Mouse (Mus musculus) kidney, adult 2 months (tissue): ENCODE data around the gene Ppp6r2. TPM values are rescaled to one million over a fixed set of nuclear protein-coding genes. Genes with fewer than 3 reads are reported as not detected.
A peak's percentile ranks its signal among the peaks of the same experiment; 100 is the strongest.

Source experiments
- DNase-seq: peaks from one replicate; pipeline ENCODE4 v3.0.0; 2021
- H3K27ac ChIP-seq: fragments of 200-500 bp; 2 replicates; pipeline ENCODE4 v1.5.1; 2012; ENCODE audit warnings: low read depth, low read length, control low read depth, inconsistent platforms; ENCODE audit not compliant: insufficient read depth
- H3K27me3 ChIP-seq: fragments of 200-500 bp; replicated peaks from 2 replicates; pipeline ENCODE4 v1.6.1; 2012; ENCODE audit warnings: mild to moderate bottlenecking, moderate library complexity, low read length, inconsistent platforms; ENCODE audit not compliant: control insufficient read depth, insufficient read depth
- H3K36me3 ChIP-seq: fragments of 200-500 bp; 2 replicates; pipeline ENCODE4 v1.6.1; 2012; ENCODE audit warnings: mild to moderate bottlenecking, moderate library complexity, low read length, inconsistent platforms; ENCODE audit not compliant: control insufficient read depth, insufficient read depth
- H3K4me1 ChIP-seq: fragments of 200-500 bp; 2 replicates; pipeline ENCODE4 v1.6.1; 2011; ENCODE audit warnings: low read length; ENCODE audit not compliant: control insufficient read depth, insufficient read depth
- H3K4me3 ChIP-seq: fragments of 200-500 bp; 2 replicates; pipeline ENCODE4 v1.5.1; 2011; ENCODE audit warnings: mild to moderate bottlenecking, low read depth, low read length, control low read depth; ENCODE audit not compliant: insufficient read depth
- CTCF ChIP-seq: fragments of 200-500 bp; conservative IDR thresholded peaks from 2 replicates; pipeline ENCODE4 v1.5.1; 2011; ENCODE audit warnings: low read depth, mild to moderate bottlenecking, control low read depth, low read length, moderate library complexity, mixed read lengths; ENCODE audit not compliant: insufficient read depth, insufficient read length
- POLR2A ChIP-seq: fragments of 200-500 bp; IDR thresholded peaks from one replicate; pipeline ENCODE4 v1.6.1; 2011; ENCODE audit warnings: low read depth, low read length, control low read depth
- WGBS: fragments of 180-500 bp; shearing (Covaris S2); methylation state at CpG from one replicate; pipeline ENCODE4 v1.1.7; 2018; 5-methylcytosine and 5-hydroxymethylcytosine counted together
- polyA plus RNA-seq: library from polyadenylated mRNA; depleted of rRNA; stranded (reverse); fragments of >200 nt; gene quantifications from 2 replicates; pipeline ENCODE4 v1.2.3, GENCODE M21; 2012

Ppp6r2 gene
- polyA plus RNA-seq, 1 experiment, result 85.0 TPM

- peaks cover 20% of the 10 kb centered on the region for H3K4me1 ChIP-seq
- TF ChIP-seq POLR2A (no peak), CTCF (0 out of 2 replicates have a peak, but pooled peaks have one; percentile 4)
- WGBS, result 56% methylated on average over 10 of the region's 10 CpGs
- no peaks in the 10 kb centered on the region for H3K27me3 ChIP-seq
- H3K4me3 ChIP-seq, result no peak overlapping the region
- 0 out of 2 replicates have a peak overlapping the region, but pooled peaks have one; percentile 11 for H3K27ac ChIP-seq
- DNase-seq, result no peak
- H3K36me3 ChIP-seq, result no peaks in the 10 kb centered on the region
Measured at GRCm38 (mm10) chr15:89181561-89182270, 29.6 kb upstream of the Ppp6r2 start.

DNA sequence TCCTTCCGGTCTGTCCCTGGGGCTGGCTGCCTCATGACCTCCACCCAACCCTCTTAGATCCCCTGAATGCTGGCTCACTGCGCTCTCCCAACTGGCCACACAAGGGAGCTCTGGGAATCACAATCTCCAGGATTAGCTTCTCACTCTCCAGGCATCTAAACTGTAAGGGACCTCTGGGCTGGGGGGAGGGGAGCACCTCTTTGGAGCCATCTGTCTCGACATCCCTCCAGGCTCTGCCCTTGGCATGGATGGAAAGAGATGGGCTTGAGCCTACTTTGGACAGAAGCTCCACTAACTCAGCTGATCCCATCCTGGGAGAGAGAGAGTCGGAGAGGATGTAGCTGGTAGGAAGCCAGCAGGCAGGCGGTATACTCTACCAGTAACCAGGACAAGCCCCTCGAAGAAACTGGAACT is 29.0 kb upstream of the Ppp6r2 start:
- DNase-seq, result peak; percentile 68
- H3K36me3 ChIP-seq, result no peaks in the 10 kb centered on the region
- H3K27ac ChIP-seq, result no peak overlapping the region
- H3K27me3 ChIP-seq, result no peaks in the 10 kb centered on the region
- no peak overlapping the region for H3K4me3 ChIP-seq
- WGBS, result 34% methylated on average over 6 of the region's 6 CpGs
- TF ChIP-seq CTCF (0 out of 2 replicates have a peak, but pooled peaks have one; percentile 28), POLR2A (no peak)
- H3K4me1 ChIP-seq, result peaks cover 14% of the 10 kb centered on the region

GRCm38 (mm10) chr15:89182842-89183241 is 28.5 kb upstream of the Ppp6r2 start:
- no peak overlapping the region for H3K4me3 ChIP-seq
- no peaks in the 10 kb centered on the region for H3K27me3 ChIP-seq
- no peak overlapping the region for H3K27ac ChIP-seq
- WGBS, result 74% methylated on average over 5 of the region's 5 CpGs
- TF ChIP-seq CTCF (no peak), POLR2A (no peak)
- no peak for DNase-seq
- H3K4me1 ChIP-seq, result peaks cover 9% of the 10 kb centered on the region
- no peaks in the 10 kb centered on the region for H3K36me3 ChIP-seq

GRCm38 (mm10) chr15:89184141-89184936 is 27.0 kb upstream of the Ppp6r2 start:
- H3K27me3 ChIP-seq, result no peaks in the 10 kb centered on the region
- no peak for DNase-seq
- TF ChIP-seq POLR2A (no peak), CTCF (no peak)
- H3K36me3 ChIP-seq, result no peaks in the 10 kb centered on the region
- WGBS, result 91% methylated on average over 5 of the region's 5 CpGs
- H3K4me3 ChIP-seq, result no peak overlapping the region
- H3K4me1 ChIP-seq, result no peaks in the 10 kb centered on the region
- H3K27ac ChIP-seq, result no peak overlapping the region

DNA sequence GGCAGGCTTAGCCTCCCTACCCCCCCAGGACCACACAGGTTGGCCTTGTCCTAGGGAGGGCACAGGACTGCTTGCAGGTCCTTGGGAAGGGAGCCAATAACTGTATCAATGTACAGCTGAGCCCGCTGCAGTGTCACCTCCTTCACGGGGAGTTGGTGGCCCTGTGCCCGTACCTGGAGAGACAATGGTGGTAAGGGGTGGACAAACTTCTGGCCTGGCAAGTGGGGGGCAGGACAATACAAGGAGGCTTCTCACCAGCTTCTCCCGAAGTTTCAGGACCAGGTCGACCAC is 26.5 kb upstream of the Ppp6r2 start:
- DNase-seq, result no peak

GRCm38 (mm10) chr15:89195261-89195681 is 16.1 kb upstream of the Ppp6r2 start:
- TF ChIP-seq POLR2A (no peak), CTCF (no peak)
- Histone ChIP-seq H3K27ac (no peak overlapping the region), H3K27me3 (no peaks in the 10 kb centered on the region), H3K4me1 (peaks cover 8% of the 10 kb centered on the region; the same call in 1 of the 2 replicates), H3K4me3 (no peak overlapping the region), H3K36me3 (no peaks in the 10 kb centered on the region)
- WGBS, result 58% methylated on average over 6 of the region's 6 CpGs
- no peak for DNase-seq

More for the DNA sequence above, 26.5 kb upstream of the Ppp6r2 start:
- Histone ChIP-seq H3K36me3 (no peaks in the 10 kb centered on the region), H3K27me3 (no peaks in the 10 kb centered on the region), H3K4me1 (no peaks in the 10 kb centered on the region), H3K4me3 (no peak overlapping the region), H3K27ac (no peak overlapping the region)
- TF ChIP-seq CTCF (no peak), POLR2A (no peak)
- 90% methylated on average over 5 of the region's 5 CpGs for WGBS
